8 mouse cellular contexts compared by ENCODE assay signal in the genomic region with DNA sequence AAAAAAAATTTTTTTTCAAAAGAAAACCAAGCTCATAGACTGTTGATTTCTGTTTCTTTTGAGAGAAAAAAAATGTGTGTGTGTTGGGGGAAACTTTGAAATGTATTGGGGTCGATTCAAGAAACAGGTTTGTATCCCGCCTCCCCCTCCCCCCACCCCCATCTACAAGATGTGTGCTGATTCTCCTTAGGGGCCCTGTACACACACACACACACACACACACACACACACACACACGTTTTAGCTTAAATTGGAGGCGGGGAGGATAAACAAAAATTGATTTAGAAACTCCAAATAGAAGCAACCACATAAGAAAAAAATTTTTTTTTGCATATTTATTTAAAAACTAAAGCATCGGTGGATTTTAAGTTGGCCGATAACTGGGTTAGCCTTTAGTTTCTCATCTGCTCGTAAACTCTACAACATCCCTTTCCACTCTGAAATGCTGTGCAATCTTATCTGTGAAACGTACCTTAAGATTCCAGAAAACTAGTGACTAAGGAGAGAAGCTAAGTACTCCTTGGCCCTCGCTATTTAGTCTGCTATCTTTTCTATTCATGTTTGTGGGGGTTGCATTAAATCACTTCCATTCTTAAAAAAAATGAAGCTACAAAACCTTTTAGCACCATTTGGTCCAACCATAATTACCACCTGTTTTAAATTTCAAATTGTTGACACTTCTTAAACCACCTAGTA. TPM values are rescaled to one million over a fixed set of nuclear protein-coding genes. Genes with fewer than 3 reads are reported as not detected.
DNase-seq lines count a peak whose midpoint lies in the region; ATAC-seq and TF ChIP-seq lines count a peak whose summit lies in the region.

No protein-coding gene starts in this region.

- no peaks in the 10 kb centered on the region for H3K27me3 ChIP-seq in heart, embryonic 14.5 days (ENCODE audit: control insufficient read depth, insufficient read depth, low read length)
- no peaks in the 10 kb centered on the region for H3K27me3 ChIP-seq in MEL (ENCODE audit: control insufficient read depth in 1 of 2, insufficient read depth in 2 of 2, low read length in 2 of 2)
- no peaks in the 10 kb centered on the region for H3K27me3 ChIP-seq in hindbrain, embryonic 13.5 days
- no peaks in the 10 kb centered on the region for H3K27me3 ChIP-seq in midbrain, embryonic 14.5 days (ENCODE audit: control insufficient read depth, insufficient read depth, low read length)
- H3K27me3 ChIP-seq in thymus, adult 2 months (ENCODE audit: control insufficient read depth, insufficient read depth, low read length) = no peaks in the 10 kb centered on the region

- TF ChIP-seq CTCF in MEL (IDR thresholded peaks at IDR 0.05 in 2 of 3, conservative IDR thresholded peaks at IDR 0.05 in 1 of 3; ENCODE audit: control insufficient read depth in 1 of 3, insufficient read depth in 1 of 3, low read depth in 2 of 3, low read length in 3 of 3, poor library complexity in 1 of 3, severe bottlenecking in 1 of 3) = no peak
- no peak for TF ChIP-seq CTCF in thymus, adult 2 months (IDR thresholded peaks at IDR 0.05; ENCODE audit: borderline replicate concordance, control insufficient read depth, extremely low read depth, insufficient read depth, low read length, poor library complexity)

- TF ChIP-seq POLR2A in MEL (IDR thresholded peaks at IDR 0.05; ENCODE audit: control insufficient read depth in 1 of 2, insufficient read depth in 1 of 2, low read depth in 1 of 2, low read length in 2 of 2, poor library complexity in 1 of 2) = no peak; a peak in 1 of 4 replicates
- no peak for TF ChIP-seq POLR2A in thymus, adult 2 months (IDR thresholded peaks at IDR 0.05; ENCODE audit: control insufficient read depth, extremely low read depth, insufficient read depth, low read length, poor library complexity)

- peaks cover 11 to 20% of the 10 kb centered on the region in 2 experiments for H3K4me1 ChIP-seq in heart, embryonic 14.5 days (ENCODE audit: control insufficient read depth in 2 of 2, insufficient read depth in 2 of 2, low read length in 2 of 2)
- peaks cover 3 to 17% of the 10 kb centered on the region in 2 experiments for H3K4me1 ChIP-seq in MEL (ENCODE audit: control insufficient read depth in 1 of 2, insufficient read depth in 2 of 2, low read length in 2 of 2)
- peaks cover 33% of the 10 kb centered on the region for H3K4me1 ChIP-seq in hindbrain, embryonic 13.5 days (replicated peaks)
- peaks cover 17% of the 10 kb centered on the region for H3K4me1 ChIP-seq in midbrain, embryonic 14.5 days (ENCODE audit: control insufficient read depth, insufficient read depth, low read length)
- peaks cover 5% of the 10 kb centered on the region; the same call in 1 of the 2 replicates for H3K4me1 ChIP-seq in thymus, adult 2 months (replicated peaks; ENCODE audit: control insufficient read depth, insufficient read depth, low read length)

- WGBS in heart, embryonic 14.5 days = 29% methylated on average over 9 of the region's 9 CpGs
- WGBS in hindbrain, embryonic 13.5 days = 33% methylated on average over 9 of the region's 9 CpGs
- WGBS in midbrain, embryonic 14.5 days = 21% methylated on average over 9 of the region's 9 CpGs
- WGBS in thymus, adult 2 months = 49% methylated on average over 9 of the region's 9 CpGs

- H3K36me3 ChIP-seq in heart, embryonic 14.5 days (ENCODE audit: control insufficient read depth, insufficient read depth, low read length) = no peaks in the 10 kb centered on the region
- H3K36me3 ChIP-seq in MEL (ENCODE audit: control insufficient read depth in 1 of 2, insufficient read depth in 2 of 2, low read length in 2 of 2) = peaks cover 0 to 21% of the 10 kb centered on the region in 2 experiments; a peak in 2 of 4 replicates
- H3K36me3 ChIP-seq in hindbrain, embryonic 13.5 days = no peaks in the 10 kb centered on the region
- no peaks in the 10 kb centered on the region for H3K36me3 ChIP-seq in midbrain, embryonic 14.5 days (ENCODE audit: control insufficient read depth, insufficient read depth, low read length)
- H3K36me3 ChIP-seq in thymus, adult 2 months (ENCODE audit: control insufficient read depth, insufficient read depth, low read length) = no peaks in the 10 kb centered on the region

- no peak for TF ChIP-seq RAD21 in MEL (IDR thresholded peaks at IDR 0.05; ENCODE audit: low read depth, low read length)

- no peak for TF ChIP-seq EP300 in MEL (IDR thresholded peaks at IDR 0.05; ENCODE audit: low read depth in 1 of 2, low read length in 2 of 2)

- peak overlapping the region; percentile 58 for H3K4me2 ChIP-seq in heart, embryonic 14.5 days (ENCODE audit: low read length)
- H3K4me2 ChIP-seq in hindbrain, embryonic 13.5 days = peak overlapping the region; percentile 70
- peak overlapping the region; percentile 68 for H3K4me2 ChIP-seq in midbrain, embryonic 14.5 days (ENCODE audit: low read length)

- ATAC-seq in heart, embryonic 14.5 days (ENCODE audit: insufficient number of reproducible peaks, insufficient read depth, low FRiP score, low read depth) = no peak
- no peak for ATAC-seq in hindbrain, embryonic 13.5 days (ENCODE audit: low FRiP score)
- no peak for ATAC-seq in midbrain, embryonic 14.5 days (ENCODE audit: low FRiP score, low TSS enrichment)

- peak overlapping the region; percentile 96 for H3K9ac ChIP-seq in heart, embryonic 14.5 days (ENCODE audit: low read length)
- H3K9ac ChIP-seq in MEL (ENCODE audit: control insufficient read depth, low read depth, low read length, poor library complexity, severe bottlenecking) = peak overlapping the region; percentile 100
- peak overlapping the region; percentile 100 for H3K9ac ChIP-seq in hindbrain, embryonic 13.5 days
- peak overlapping the region; percentile 100 for H3K9ac ChIP-seq in midbrain, embryonic 14.5 days (replicated peaks; ENCODE audit: low read length)

- H3K27ac ChIP-seq in heart, embryonic 14.5 days (replicated peaks in 1 of 2; ENCODE audit: control insufficient read depth in 1 of 2, insufficient read depth in 1 of 2, low read depth in 2 of 2, low read length in 2 of 2) = peak overlapping the region in 1 of 2 experiments; percentile 99; a peak in 2 of 4 replicates
- peak overlapping the region; percentile 99 for H3K27ac ChIP-seq in MEL (ENCODE audit: control insufficient read depth, low read depth, low read length)
- peak overlapping the region; percentile 100 for H3K27ac ChIP-seq in hindbrain, embryonic 13.5 days
- peak overlapping the region; percentile 100 for H3K27ac ChIP-seq in midbrain, embryonic 14.5 days (replicated peaks; ENCODE audit: low read depth, low read length)
- no peak overlapping the region; the same call in 1 of the 2 replicates for H3K27ac ChIP-seq in thymus, adult 2 months (ENCODE audit: control insufficient read depth, insufficient read depth, low read length)

- peaks cover 32% of the 10 kb centered on the region for H3K79me2 ChIP-seq in MEL (ENCODE audit: control insufficient read depth, insufficient read depth, low read length, poor library complexity)

- H3K4me3 ChIP-seq in heart, embryonic 14.5 days (ENCODE audit: control insufficient read depth in 1 of 2, insufficient read depth in 1 of 2, low read depth in 1 of 2, low read length in 2 of 2) = peak overlapping the region; percentile 63 to 99; a peak in 3 of 4 replicates
- H3K4me3 ChIP-seq in MEL (ENCODE audit: control insufficient read depth in 1 of 2, insufficient read depth in 1 of 2, low read depth in 2 of 2, low read length in 2 of 2) = peak overlapping the region; percentile 95 to 96
- peak overlapping the region; percentile 94 for H3K4me3 ChIP-seq in hindbrain, embryonic 13.5 days
- H3K4me3 ChIP-seq in midbrain, embryonic 14.5 days (replicated peaks; ENCODE audit: low read depth, low read length) = peak overlapping the region; percentile 97
- no peak overlapping the region for H3K4me3 ChIP-seq in thymus, adult 2 months (ENCODE audit: control insufficient read depth, insufficient read depth, low read length)

- no peak for DNase-seq in heart, adult 9 months (ENCODE audit: low spot score in 2 of 2)
- DNase-seq in MEL (ENCODE audit: low read depth, low spot score) = peak; percentile 75
- DNase-seq in midbrain, embryonic 14.5 days = peak; percentile 73
- no peak for DNase-seq in layer of hippocampus, postnatal 25 days (ENCODE audit: extremely low spot score in 1 of 2, low spot score in 1 of 2)
- no peak for DNase-seq in spleen, adult 12 weeks (ENCODE audit: low spot score)
- DNase-seq in thymus, adult 2 months = no peak

- no peaks in the 10 kb centered on the region for H3K9me3 ChIP-seq in heart, embryonic 14.5 days (ENCODE audit: control insufficient read depth, low read length)
- H3K9me3 ChIP-seq in MEL (replicated peaks; ENCODE audit: insufficient read depth, low read length) = no peaks in the 10 kb centered on the region
- H3K9me3 ChIP-seq in hindbrain, embryonic 13.5 days = no peaks in the 10 kb centered on the region
- no peaks in the 10 kb centered on the region for H3K9me3 ChIP-seq in midbrain, embryonic 14.5 days (ENCODE audit: control insufficient read depth, low read length)

RNA-seq across cellular contexts. Expression of a gene that starts 0.6 kb away (rescaled TPM):
- 6.4 and 7.4 TPM in 2 replicates for polyA plus RNA-seq in heart, embryonic 14.5 days (2014; fragmentation: Nextera tagmentation; extraction: Ambion mirVana)
- total RNA-seq in MEL (2012; rRNA removed) = 3.7 and 5.8 TPM in 2 replicates
- 1 to 10 TPM in 1 of 2 experiments, not detected in 1; 6.9 TPM for polyA plus RNA-seq in MEL (2012; ENCODE audit: insufficient read depth in 1 of 2, insufficient read length in 2 of 2, low read depth in 1 of 2, low replicate concordance in 2 of 2, missing spikeins in 1 of 2)
- 5.9 and 7.8 TPM in 2 replicates for polyA plus RNA-seq in hindbrain, embryonic 13.5 days (2015; fragmentation: Nextera tagmentation; extraction: Ambion mirVana)
- polyA plus RNA-seq in midbrain, embryonic 14.5 days (2014; fragmentation: Nextera tagmentation; extraction: Ambion mirVana) = 10.2 and 11.6 TPM in 2 replicates
- 10 to 100 TPM; 47.5 to 60.3 TPM for total RNA-seq in layer of hippocampus, postnatal 25 days (2021)
- 19.3 and 28.1 TPM in 2 replicates for polyA plus RNA-seq in thymus, adult 2 months (2012; rRNA removed)

RNA-seq across cellular contexts. Expression of a gene that starts 31.6 kb away (rescaled TPM):
- 53.1 and 54.7 TPM in 2 replicates for polyA plus RNA-seq in heart, embryonic 14.5 days (2014; fragmentation: Nextera tagmentation; extraction: Ambion mirVana)
- 23.6 and 31.8 TPM in 2 replicates for total RNA-seq in MEL (2012; rRNA removed)
- 10 to 100 TPM in 1 of 2 experiments, not detected in 1; 19.3 TPM for polyA plus RNA-seq in MEL (2012; ENCODE audit: insufficient read depth in 1 of 2, insufficient read length in 2 of 2, low read depth in 1 of 2, low replicate concordance in 2 of 2, missing spikeins in 1 of 2)
- 58.7 and 63.7 TPM in 2 replicates for polyA plus RNA-seq in hindbrain, embryonic 13.5 days (2015; fragmentation: Nextera tagmentation; extraction: Ambion mirVana)
- 62.8 and 67.6 TPM in 2 replicates for polyA plus RNA-seq in midbrain, embryonic 14.5 days (2014; fragmentation: Nextera tagmentation; extraction: Ambion mirVana)
- 10 to 100 TPM; 34.6 to 36.7 TPM for total RNA-seq in layer of hippocampus, postnatal 25 days (2021)
- polyA plus RNA-seq in thymus, adult 2 months (2012; rRNA removed) = 23.7 and 28.5 TPM in 2 replicates

RNA-seq across cellular contexts. Expression of a gene that starts 51.4 kb away (rescaled TPM):
- not detected in 2 replicates for polyA plus RNA-seq in heart, embryonic 14.5 days (2014; fragmentation: Nextera tagmentation; extraction: Ambion mirVana)
- not detected in 2 replicates for total RNA-seq in MEL (2012; rRNA removed)
- not detected for polyA plus RNA-seq in MEL (2012; ENCODE audit: insufficient read depth in 1 of 2, insufficient read length in 2 of 2, low read depth in 1 of 2, low replicate concordance in 2 of 2, missing spikeins in 1 of 2)
- polyA plus RNA-seq in hindbrain, embryonic 13.5 days (2015; fragmentation: Nextera tagmentation; extraction: Ambion mirVana) = not detected in 2 replicates
- not detected in 2 replicates for polyA plus RNA-seq in midbrain, embryonic 14.5 days (2014; fragmentation: Nextera tagmentation; extraction: Ambion mirVana)
- not detected for total RNA-seq in layer of hippocampus, postnatal 25 days (2021)
- polyA plus RNA-seq in thymus, adult 2 months (2012; rRNA removed) = 0.09 and 0.15 TPM in 2 replicates

Comparison
In these comparisons a context has a peak if more than half of its experiments do, and no peak if none do; other contexts are left out.
1. DNase-seq: peak in MEL (single experiment) and midbrain, embryonic 14.5 days (single experiment); none in heart, adult 9 months (0 of 2), layer of hippocampus, postnatal 25 days (0 of 2), spleen, adult 12 weeks (single experiment) and thymus, adult 2 months (single experiment).
2. Peak in every context shown above with its lines, with median percentiles within 50 percentile points of each other: H3K4me2 ChIP-seq and H3K9ac ChIP-seq.